Mouse (Mus musculus) forebrain, embryonic 16.5 days (tissue): ENCODE measurements at regions not wholly inside any gene's neighbourhood (a gene's known extent, or its start where the extent isn't known, plus 50 kb on each side); places are given as distances from the start of the nearest gene placed in this dataset.
A peak's percentile ranks its signal among the peaks of the same experiment; 100 is the strongest.

Experiments
- ATAC-seq: fragments of 200-750 bp; cut with Nextera tagmentation; 2 replicates; pipeline ENCODE4 v1.8.0; 2017; ENCODE audit warnings: mild to moderate bottlenecking, moderate library complexity
- H3K27ac ChIP-seq: fragments of 300-500 bp; sonication (generic); 2 replicates; pipeline ENCODE4 v1.5.1; 2014; ENCODE audit warnings: low read length, control low read depth
- H3K27me3 ChIP-seq: fragments of 300-500 bp; sonication (generic); replicated peaks from 2 replicates; pipeline ENCODE4 v1.6.1; 2014; ENCODE audit warnings: low read length; ENCODE audit not compliant: control insufficient read depth, insufficient read depth
- H3K36me3 ChIP-seq: fragments of 300-500 bp; sonication (generic); 2 replicates; pipeline ENCODE4 v1.6.1; 2014; ENCODE audit not compliant: control insufficient read depth, insufficient read depth
- H3K4me1 ChIP-seq: fragments of 300-500 bp; sonication (generic); replicated peaks from 2 replicates; pipeline ENCODE4 v1.6.1; 2014; ENCODE audit warnings: low read length; ENCODE audit not compliant: control insufficient read depth, insufficient read depth
- H3K4me2 ChIP-seq: fragments of 300-500 bp; sonication (generic); 2 replicates; pipeline ENCODE4 v1.6.1; 2014; ENCODE audit warnings: mild to moderate bottlenecking, low read length, control low read depth
- H3K4me3 ChIP-seq: fragments of 300-500 bp; sonication (generic); replicated peaks from 2 replicates; pipeline ENCODE4 v1.5.1; 2014; ENCODE audit warnings: mild to moderate bottlenecking, low read length, control low read depth
- H3K9ac ChIP-seq: fragments of 300-500 bp; sonication (generic); replicated peaks from 2 replicates; pipeline ENCODE4 v1.6.1; 2014; ENCODE audit warnings: low read depth, low read length, control low read depth
- H3K9me3 ChIP-seq: fragments of 300-500 bp; sonication (generic); 2 replicates; pipeline ENCODE4 v1.6.1; 2016; ENCODE audit warnings: low read length; ENCODE audit not compliant: control insufficient read depth
- WGBS: fragments of 180-500 bp; shearing (Covaris S2); extraction: QIAGEN DNeasy Blood & Tissue Kit; methylation state at CpG from one replicate; pipeline ENCODE4 v1.1.7; 2014; 5-methylcytosine and 5-hydroxymethylcytosine counted together

GRCm38 (mm10) chr5:42767688-42768087 lies 465.3 kb upstream of the Cpeb2 start:
- Histone ChIP-seq H3K4me3 (no peak overlapping the region), H3K9me3 (no peaks in the 10 kb centered on the region), H3K4me1 (no peaks in the 10 kb centered on the region), H3K36me3 (no peaks in the 10 kb centered on the region), H3K27me3 (no peaks in the 10 kb centered on the region), H3K9ac (no peak overlapping the region), H3K4me2 (no peak overlapping the region), H3K27ac (no peak overlapping the region)
- WGBS, result 84% methylated on average over 3 of the region's 3 CpGs
- ATAC-seq, result no peak

DNA sequence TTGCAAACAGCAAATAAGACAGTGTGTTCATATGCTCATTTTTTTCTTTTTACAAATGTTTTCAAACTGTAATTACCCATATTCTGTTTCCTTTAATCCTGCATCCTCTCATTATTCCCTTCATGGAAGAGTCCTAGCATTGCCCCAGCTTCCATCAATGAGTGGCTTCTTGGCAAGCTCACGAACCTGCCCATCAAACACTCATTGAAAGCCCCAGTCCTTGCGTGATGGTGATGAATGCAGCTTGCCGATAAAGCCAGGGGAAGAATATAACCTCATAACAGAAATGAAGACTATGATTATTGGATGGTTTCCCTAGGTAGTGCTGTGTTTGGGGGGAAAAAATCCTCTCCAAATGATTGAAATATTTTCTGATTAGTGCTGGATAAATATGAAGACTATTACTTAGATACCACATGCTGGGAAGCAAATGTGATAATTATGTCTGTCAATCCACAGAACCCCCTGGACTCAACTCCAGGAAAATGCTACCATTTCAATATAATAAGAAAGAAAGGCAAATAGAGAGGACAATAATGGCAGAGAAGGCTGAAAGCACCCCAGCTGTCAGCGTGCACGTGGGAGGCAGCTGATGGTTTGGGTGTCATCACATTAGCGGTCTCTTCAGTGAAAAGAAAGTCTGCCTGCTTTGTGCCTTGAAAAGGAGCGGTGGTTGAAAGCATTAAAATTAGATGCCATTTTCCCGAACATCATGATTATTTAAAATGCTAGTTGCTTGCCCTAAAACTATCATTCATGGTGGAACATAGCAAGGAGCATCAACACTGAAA lies 455.7 kb upstream of the Cpeb2 start:
- peak overlapping the region; percentile 31 for H3K4me2 ChIP-seq
- WGBS, result 16% methylated on average over 8 of the region's 8 CpGs

DNA sequence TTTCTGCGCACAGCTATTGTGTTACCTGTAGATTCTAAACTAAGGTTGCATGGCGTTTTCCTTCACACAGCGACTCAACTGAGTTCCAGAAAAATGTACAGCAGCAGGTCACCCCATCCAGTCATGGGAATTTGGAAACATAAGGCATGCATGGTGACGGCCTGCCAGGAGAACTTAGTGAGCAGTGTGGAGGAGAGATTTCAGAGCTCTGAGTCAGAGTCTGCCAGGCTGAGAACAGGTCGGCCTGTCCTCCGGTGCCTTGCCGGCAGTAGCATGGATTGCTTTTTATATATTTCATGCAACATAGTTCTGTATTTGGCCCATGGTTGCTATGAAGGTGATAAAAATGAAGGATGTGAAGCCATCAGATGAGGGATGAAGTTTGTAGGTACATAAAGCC lies 427.0 kb upstream of the Cpeb2 start:
- WGBS, result 95% methylated on average over 7 of the region's 7 CpGs
- H3K27me3 ChIP-seq, result no peaks in the 10 kb centered on the region
- H3K9me3 ChIP-seq, result no peaks in the 10 kb centered on the region
- no peaks in the 10 kb centered on the region for H3K4me1 ChIP-seq
- H3K36me3 ChIP-seq, result no peaks in the 10 kb centered on the region
- no peak for ATAC-seq
- no peak overlapping the region for H3K4me2 ChIP-seq
- no peak overlapping the region for H3K9ac ChIP-seq
- H3K4me3 ChIP-seq, result no peak overlapping the region
- H3K27ac ChIP-seq, result no peak overlapping the region

More for the DNA sequence above, 455.7 kb upstream of the Cpeb2 start:
- H3K9ac ChIP-seq, result no peak overlapping the region
- no peaks in the 10 kb centered on the region for H3K9me3 ChIP-seq
- H3K27ac ChIP-seq, result peak overlapping the region; percentile 55
- no peaks in the 10 kb centered on the region for H3K36me3 ChIP-seq
- no peak overlapping the region for H3K4me3 ChIP-seq
- H3K27me3 ChIP-seq, result no peaks in the 10 kb centered on the region
- ATAC-seq, result peak; percentile 93
- H3K4me1 ChIP-seq, result no peaks in the 10 kb centered on the region
